Mouse (Mus musculus) small intestine, adult 2 months (tissue): ENCODE data around the gene E130308A19Rik.

ENCODE experiments used
- CTCF ChIP-seq: fragments of 200-500 bp; IDR thresholded peaks from 2 replicates; pipeline ENCODE4 v1.5.1; 2012; ENCODE audit warnings: low read depth, mild to moderate bottlenecking, control low read depth, inconsistent platforms, low read length, moderate library complexity, mixed read lengths; ENCODE audit not compliant: insufficient replicate concordance, insufficient read length; ENCODE audit errors: extremely low read depth
- POLR2A ChIP-seq: fragments of 200-500 bp; IDR thresholded peaks from 2 replicates; pipeline ENCODE4 v1.6.1; 2012; ENCODE audit warnings: low read depth, mild to moderate bottlenecking, control low read depth, inconsistent platforms, low read length, moderate library complexity

DNA sequence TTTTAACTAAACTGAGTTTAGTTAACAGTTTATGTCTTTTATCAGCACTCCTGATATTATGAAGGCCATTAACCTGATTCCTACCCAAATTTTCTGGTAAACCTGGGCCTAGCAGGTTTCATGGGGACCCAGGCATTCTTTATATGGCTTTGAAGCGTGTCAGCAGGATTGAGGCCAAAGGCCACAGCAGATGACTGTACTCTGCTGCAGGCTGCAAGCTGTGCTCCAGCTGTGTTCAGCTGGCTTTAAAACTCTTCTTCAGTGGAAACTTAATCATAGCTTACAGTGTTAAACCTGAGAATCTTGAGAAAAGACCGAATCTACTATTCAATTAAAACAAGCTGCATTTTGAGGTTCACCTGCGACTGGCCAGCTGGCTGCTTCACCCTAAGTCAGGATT lies 71.9 kb downstream of the E130308A19Rik start:
- no peak for TF ChIP-seq CTCF
- no peak for TF ChIP-seq POLR2A
